Mouse (Mus musculus) CD4-positive, CD25-positive, alpha-beta regulatory T cell (primary cell): ENCODE results near the gene Ltb4r1. TPM values are rescaled to one million over a fixed set of nuclear protein-coding genes. Genes with fewer than 3 reads are reported as not detected.

Experiments
- polyA plus RNA-seq: library from polyadenylated mRNA; unstranded; fragments of 100-300 nt; shearing (Covaris generic); gene quantifications from one replicate; pipeline ENCODE4 v1.2.1, GENCODE M21; 2017

The Ltb4r1 gene
- 1.9 TPM for polyA plus RNA-seq

DNA sequence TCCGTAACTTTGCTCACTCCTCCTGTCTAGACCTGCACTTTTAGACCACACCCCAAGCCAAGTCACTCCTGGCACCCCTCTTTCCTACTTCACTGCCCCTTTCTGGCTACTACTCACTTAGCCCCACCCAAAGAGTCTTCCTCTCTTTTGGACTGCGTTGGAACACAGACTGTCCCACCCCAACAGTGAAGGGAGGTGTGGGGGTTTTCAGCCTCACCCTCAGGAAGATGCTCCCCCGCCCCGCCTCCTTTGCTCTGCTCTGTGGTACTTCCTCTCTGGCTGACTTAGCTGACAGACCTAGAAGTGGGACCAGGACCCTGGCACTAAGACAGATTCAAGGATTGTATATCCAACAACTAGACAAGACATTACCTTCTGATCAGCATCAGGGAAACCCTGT, at the start of gene Ltb4r1:
Gene Ltb4r1 (plus strand): TSS at position 267 of the 400 bp plus-strand sequence.

DNA sequence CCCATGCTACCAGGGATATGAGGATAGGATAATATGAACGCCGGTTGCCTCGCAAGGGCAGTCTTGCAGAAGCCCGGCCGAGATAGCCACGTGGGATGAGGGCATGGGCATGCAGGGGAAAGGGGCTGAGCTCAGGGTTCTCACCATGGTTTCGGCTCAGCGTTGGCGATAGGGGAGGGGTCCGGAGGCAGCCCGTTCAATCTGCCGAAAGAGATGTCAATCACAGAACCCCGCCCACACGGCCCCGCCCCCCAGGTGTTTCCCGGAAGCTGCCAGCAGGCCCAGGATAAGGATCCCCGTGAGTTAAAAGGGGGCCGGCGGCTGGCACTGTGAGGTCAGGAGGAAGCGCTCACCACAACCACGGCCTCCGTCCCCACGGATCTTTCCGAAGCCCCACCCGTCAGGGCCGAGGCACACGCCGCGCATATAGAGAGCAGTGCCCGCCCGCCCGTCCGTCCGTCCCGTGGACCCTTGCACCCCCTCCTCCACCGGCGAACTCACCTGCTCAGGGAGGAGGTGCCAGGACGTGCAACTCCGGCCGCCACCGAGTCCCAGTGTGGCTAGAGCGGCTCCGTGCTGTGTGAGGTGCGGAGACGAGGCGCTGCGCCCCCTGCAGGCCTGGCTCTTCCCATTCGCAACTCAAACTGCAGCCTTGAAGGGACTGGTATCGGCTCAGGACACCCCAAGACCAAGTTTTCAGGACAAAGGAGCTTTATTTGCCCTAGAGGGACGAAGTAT, 43.9 kb upstream of the Ltb4r1 start, which contains the start of gene Rabggta:
Gene Rabggta (minus strand): TSS at position 564 of the 738 bp plus-strand sequence.

DNA sequence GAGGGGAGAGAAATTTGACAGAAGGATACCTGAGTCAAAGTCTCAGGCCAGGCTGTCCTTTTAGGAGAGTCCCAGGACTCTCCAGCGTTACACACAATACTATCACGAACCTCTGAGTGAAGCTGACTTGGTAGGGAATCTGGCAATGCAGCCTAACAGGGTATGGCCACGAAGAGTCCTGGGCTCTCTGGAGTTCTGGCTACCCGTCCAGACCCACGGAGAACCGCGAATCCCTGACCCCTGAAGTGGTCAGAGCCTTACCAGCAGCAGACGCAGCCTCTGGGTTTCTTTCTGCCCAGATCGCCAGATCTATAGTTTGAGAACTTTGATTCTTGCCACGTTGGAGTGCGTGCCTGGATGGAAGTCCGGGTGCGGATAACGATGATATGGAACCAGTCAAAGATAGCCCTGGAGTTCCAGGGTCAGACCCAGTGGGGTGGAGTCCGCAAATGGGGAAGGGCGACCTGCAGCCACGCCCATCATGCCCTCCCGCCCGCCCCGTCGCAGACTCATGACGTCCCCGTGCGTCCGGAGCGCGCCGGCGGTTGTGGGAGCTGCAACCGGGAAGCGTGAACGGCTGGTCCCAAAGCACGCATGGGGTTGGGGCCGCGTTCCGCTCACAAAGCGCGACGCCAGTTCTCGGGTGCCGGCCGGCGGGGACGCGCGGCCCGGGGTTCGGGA, 20.4 kb upstream of the Ltb4r1 start, which contains the start of the genes Dhrs1 and Nop9:
Gene Dhrs1 (minus strand): TSS at position 511 of the 681 bp plus-strand sequence.
Gene Nop9 (plus strand): TSS at position 514 of the 681 bp plus-strand sequence.

DNA sequence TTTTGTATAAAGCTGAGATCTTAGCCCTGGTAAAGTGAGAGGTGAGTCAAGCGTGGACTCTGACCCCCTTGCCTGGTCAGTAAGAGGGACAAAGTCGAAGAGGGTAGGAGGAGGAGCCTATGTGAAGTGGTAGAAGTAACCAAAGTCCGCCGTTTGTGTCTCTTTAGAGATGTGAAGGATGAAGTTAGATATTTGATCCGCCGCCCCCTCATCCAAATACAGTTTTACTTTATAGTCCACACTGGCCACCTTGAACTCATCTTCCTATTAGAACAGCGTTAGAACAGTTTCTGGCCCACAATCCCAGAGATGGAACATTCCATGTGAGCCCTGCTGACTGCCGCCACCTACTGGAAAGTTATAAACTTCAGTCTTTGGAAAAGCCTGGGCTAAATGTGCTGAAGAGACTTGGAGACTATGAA, 7.4 kb upstream of the Ltb4r1 start, which contains the start of gene Cideb:
Gene Cideb (minus strand): TSS at position 96 of the 422 bp plus-strand sequence.

DNA sequence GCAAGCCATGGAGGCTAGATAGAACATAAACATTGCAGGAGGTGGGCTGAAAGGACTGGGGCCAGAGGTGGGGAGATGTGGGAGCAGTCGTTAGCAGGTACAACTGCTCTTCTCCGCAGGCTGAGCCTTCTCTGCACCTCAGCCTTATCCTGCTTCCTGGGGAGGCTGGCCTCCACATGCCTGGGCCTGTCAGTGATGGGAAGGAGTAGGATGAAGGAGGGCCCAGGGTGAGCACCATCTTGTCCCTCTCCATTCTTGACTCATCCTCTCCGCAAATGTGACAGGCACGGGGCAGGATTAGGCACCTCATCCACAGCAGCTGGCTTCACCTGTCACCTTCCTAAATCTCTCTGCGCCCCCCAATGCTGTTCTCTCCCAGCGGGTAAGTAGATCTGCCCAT, 4.6 kb upstream of the Ltb4r1 start, which contains the start of gene Ltb4r2:
Gene Ltb4r2 (plus strand): TSS at position 266 of the 400 bp plus-strand sequence.

DNA sequence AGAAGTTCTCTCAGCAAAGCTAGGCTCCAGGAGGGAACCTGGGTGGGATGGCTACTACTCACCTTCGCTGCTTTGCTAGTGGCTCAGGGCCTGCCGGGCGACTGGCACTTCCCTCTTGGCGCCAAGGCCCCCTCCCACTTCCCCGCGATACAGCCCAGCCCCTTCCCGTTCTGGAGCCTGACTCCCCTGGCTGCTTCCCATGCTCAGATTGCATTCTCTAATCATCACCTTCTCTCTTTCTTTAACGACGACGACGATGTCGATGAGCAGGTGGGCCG, 18.1 kb downstream of the Ltb4r1 start, which contains the start of gene Adcy4:
Gene Adcy4 (minus strand): TSS at position 138 of the 278 bp plus-strand sequence.

DNA sequence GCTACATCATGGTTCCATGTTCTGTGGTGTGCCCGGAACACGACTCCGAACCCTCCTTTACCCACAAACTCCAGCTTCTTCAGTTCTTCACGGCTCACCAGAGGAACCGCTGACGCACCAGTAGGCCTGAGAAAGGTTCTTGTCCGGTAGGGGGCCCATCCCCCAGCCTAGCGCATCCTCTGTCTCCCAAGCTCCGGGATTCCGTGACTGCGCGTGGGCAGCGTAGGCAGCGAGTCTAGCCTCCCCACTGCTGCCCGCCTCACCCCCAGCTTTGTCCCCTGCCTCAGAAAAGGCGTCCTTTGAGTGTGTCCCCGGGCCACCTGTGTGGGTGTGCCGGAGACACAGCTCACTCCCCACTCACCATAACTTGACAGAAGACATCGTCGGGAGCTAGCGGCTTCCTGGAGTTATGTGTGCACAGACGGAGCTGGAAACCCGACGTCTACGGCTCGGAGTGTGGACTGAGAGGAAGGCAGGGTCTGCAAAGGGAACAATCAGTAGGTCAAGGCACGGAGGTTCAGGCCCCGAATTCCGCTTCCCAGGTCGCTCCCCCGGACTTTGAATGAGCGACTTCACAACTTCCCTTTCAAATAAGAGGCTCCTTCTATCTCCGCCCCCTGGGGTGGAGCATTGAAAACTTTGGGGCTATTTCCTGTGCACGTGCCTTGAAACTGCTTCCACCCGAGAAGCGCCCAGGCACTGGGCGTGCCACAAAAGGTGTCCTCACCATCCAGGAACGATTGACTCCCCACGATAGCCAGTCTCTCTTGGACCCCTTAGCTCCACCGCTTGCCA, 22.7 kb downstream of the Ltb4r1 start, which contains the start of gene Ripk3:
Gene Ripk3 (minus strand): TSS at position 610 of the 795 bp plus-strand sequence.

Other genes starting within 250 kb of the Ltb4r1 start
- gene Nrl, start 241.0 kb upstream of the Ltb4r1 start, polyA plus RNA-seq: 0.08 TPM
- 30.9 TPM for gene Pck2, start 225.7 kb upstream of the Ltb4r1 start, polyA plus RNA-seq
- 139 TPM for gene Dcaf11, start 206.0 kb upstream of the Ltb4r1 start, polyA plus RNA-seq
- 4.4 TPM for gene A730061H03Rik, start 205.6 kb upstream of the Ltb4r1 start, polyA plus RNA-seq
- not detected for gene Fitm1, start 190.3 kb upstream of the Ltb4r1 start, polyA plus RNA-seq
- 1,061 TPM for gene Psme1, start 187.8 kb upstream of the Ltb4r1 start, polyA plus RNA-seq
- gene Emc9, start 180.7 kb upstream of the Ltb4r1 start, polyA plus RNA-seq: 41.4 TPM
- 694 TPM for gene Psme2, start 174.8 kb upstream of the Ltb4r1 start, polyA plus RNA-seq
- gene Rnf31, start 174.3 kb upstream of the Ltb4r1 start, polyA plus RNA-seq: 64.2 TPM
- 196 TPM for gene Irf9, start 162.4 kb upstream of the Ltb4r1 start, polyA plus RNA-seq
- gene Rec8, start 147.9 kb upstream of the Ltb4r1 start, polyA plus RNA-seq: 9.6 TPM
- gene Ipo4, start 130.0 kb upstream of the Ltb4r1 start, polyA plus RNA-seq: 70.3 TPM
- gene Gm49378, start 128.1 kb upstream of the Ltb4r1 start, polyA plus RNA-seq: 1.3 TPM
- gene Tm9sf1, start 122.2 kb upstream of the Ltb4r1 start, polyA plus RNA-seq: 83.6 TPM
- gene Tssk4, start 115.8 kb upstream of the Ltb4r1 start, polyA plus RNA-seq: 2.1 TPM
- gene Mdp1, start 105.5 kb upstream of the Ltb4r1 start, polyA plus RNA-seq: 111 TPM
- 50.7 TPM for gene Gmpr2, start 94.0 kb upstream of the Ltb4r1 start, polyA plus RNA-seq
- 388 TPM for gene Nedd8, start 93.8 kb upstream of the Ltb4r1 start, polyA plus RNA-seq
- 69.1 TPM for gene Tinf2, start 84.1 kb upstream of the Ltb4r1 start, polyA plus RNA-seq
- gene Tgm1, start 52.0 kb upstream of the Ltb4r1 start, polyA plus RNA-seq: 0.47 TPM
- gene Rabggta, start 43.7 kb upstream of the Ltb4r1 start, polyA plus RNA-seq: 75.9 TPM
- gene Dhrs1, start 20.3 kb upstream of the Ltb4r1 start, polyA plus RNA-seq: 36.0 TPM
- 51.0 TPM for gene Nop9, start 20.3 kb upstream of the Ltb4r1 start, polyA plus RNA-seq
- not detected for gene Cideb, start 7.5 kb upstream of the Ltb4r1 start, polyA plus RNA-seq
- gene Ltb4r2, start 4.5 kb upstream of the Ltb4r1 start, polyA plus RNA-seq: 0.07 TPM
- gene Adcy4, start 18.1 kb downstream of the Ltb4r1 start, polyA plus RNA-seq: 0.32 TPM
- 67.6 TPM for gene Ripk3, start 22.9 kb downstream of the Ltb4r1 start, polyA plus RNA-seq
- gene Nfatc4, start 57.2 kb downstream of the Ltb4r1 start, polyA plus RNA-seq: not detected
- gene Nynrin, start 88.0 kb downstream of the Ltb4r1 start, polyA plus RNA-seq: 1.2 TPM
- gene Cbln3, start 118.4 kb downstream of the Ltb4r1 start, polyA plus RNA-seq: 0.20 TPM
- gene Khnyn, start 119.0 kb downstream of the Ltb4r1 start, polyA plus RNA-seq: 63.7 TPM
- 73.6 TPM for gene Sdr39u1, start 134.3 kb downstream of the Ltb4r1 start, polyA plus RNA-seq
- gene Cma1, start 178.7 kb downstream of the Ltb4r1 start, polyA plus RNA-seq: not detected
- not detected for gene Cma2, start 185.0 kb downstream of the Ltb4r1 start, polyA plus RNA-seq